Mouse (Mus musculus): ENCODE results near the gene Ect2. TPM values are rescaled to one million over a fixed set of nuclear protein-coding genes. Genes with fewer than 3 reads are reported as not detected.
A peak's percentile ranks its signal among the peaks of the same experiment; 100 is the strongest.

Ect2 gene
- total and polyA plus RNA-seq, 2 experiments from 2014 or later, result 8.6 to 14.7 TPM

DNA sequence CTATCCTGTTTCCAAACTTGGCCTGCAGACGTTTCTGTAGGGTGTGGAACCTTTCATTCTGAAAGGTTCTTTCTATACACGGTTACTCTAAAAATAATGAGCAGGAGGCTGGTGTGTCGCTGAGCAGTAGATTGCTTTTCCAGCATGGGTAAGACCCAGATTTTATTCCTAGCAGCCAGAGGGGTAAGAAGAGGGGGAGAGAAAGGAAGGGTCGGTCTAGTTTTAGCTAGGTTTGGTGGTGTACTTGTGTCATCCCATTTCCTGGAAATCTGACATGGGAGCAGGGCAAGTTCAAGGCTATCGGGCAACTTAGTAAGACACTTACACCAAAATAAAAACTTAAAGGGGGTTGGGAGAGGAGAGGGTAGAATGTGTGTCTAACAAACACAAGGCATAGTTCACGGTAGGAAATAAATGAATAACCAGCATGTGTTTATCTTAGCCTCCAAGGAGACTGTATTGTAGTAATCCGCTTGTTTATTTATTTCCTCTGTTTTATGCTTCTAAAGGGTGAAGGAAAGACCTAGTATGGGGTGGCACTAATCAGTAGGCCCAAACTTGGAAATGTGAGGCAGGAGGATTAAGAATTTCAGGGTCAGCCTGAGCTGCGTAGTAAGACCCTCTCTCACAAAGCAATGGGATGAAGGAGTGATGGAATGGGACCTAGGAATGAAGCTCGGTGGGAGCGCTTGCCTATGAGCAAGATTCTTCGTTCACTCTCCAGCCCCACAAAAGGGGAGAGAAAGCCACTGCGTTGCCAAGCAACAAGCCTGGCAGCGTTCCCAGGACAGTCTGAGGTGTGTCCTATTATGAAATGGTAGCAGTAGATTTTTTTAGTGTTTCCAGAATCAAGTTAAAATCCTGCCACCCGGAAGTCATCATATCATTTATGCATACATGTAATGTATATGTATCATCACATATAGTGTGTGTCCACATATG, 35.9 kb upstream of the Ect2 start:
- no peaks in the 10 kb centered on the region for H3K9me3 ChIP-seq (replicated peaks; ENCODE audit: control insufficient read depth, low read length)
- no peaks in the 10 kb centered on the region for H3K36me3 ChIP-seq (replicated peaks; ENCODE audit: control insufficient read depth, insufficient read depth, low read length)
- no peak overlapping the region for H3K4me3 ChIP-seq (ENCODE audit: low read depth, low read length)
- no peaks in the 10 kb centered on the region for H3K27me3 ChIP-seq (ENCODE audit: control insufficient read depth, insufficient read depth, low read length)
- no peak overlapping the region for H3K4me2 ChIP-seq (ENCODE audit: low read depth, low read length)
- WGBS, result 42% methylated on average over 14 of the region's 14 CpGs
- H3K4me1 ChIP-seq (ENCODE audit: control insufficient read depth, insufficient read depth), result peaks cover 27% of the 10 kb centered on the region
- TF ChIP-seq EP300 (IDR thresholded peaks at IDR 0.05; ENCODE audit: low read depth), result no peak
- TF ChIP-seq CTCF (IDR thresholded peaks at IDR 0.05; ENCODE audit: low read depth), result no peak
- DNase-seq (ENCODE audit: low spot score), result peak; percentile 82
- no peak overlapping the region for H3K27ac ChIP-seq (ENCODE audit: low read depth)
- ATAC-seq (ENCODE audit: insufficient read depth, low read depth), result no peak; the same call in 1 of the 2 replicates
- no peak overlapping the region for H3K9ac ChIP-seq (replicated peaks; ENCODE audit: low read depth, low read length)

DNA sequence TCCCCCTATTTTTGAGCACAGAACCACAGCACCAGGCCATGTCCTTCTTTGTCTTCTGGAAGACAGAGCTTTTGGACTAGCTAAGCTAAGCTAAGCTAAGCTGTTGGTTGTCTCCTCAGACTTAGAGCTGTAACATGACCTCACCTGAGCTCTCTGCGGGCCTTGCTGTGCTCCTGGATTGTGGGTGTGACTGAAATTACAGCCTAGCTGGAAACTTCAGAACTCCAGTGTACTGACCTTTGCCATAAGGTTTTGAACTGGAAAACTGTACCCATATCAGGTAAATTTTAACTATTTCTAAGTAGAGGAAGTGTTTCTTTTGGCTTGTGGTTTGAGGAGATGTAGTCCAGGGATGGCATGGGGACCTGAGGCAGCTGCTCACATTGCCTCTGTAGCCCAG, 34.7 kb upstream of the Ect2 start:
- TF ChIP-seq EP300 (IDR thresholded peaks at IDR 0.05; ENCODE audit: low read depth), result no peak
- TF ChIP-seq CTCF (IDR thresholded peaks at IDR 0.05; ENCODE audit: low read depth), result no peak
- H3K4me2 ChIP-seq (ENCODE audit: low read depth, low read length), result no peak overlapping the region
- no peaks in the 10 kb centered on the region for H3K36me3 ChIP-seq (replicated peaks; ENCODE audit: control insufficient read depth, insufficient read depth, low read length)
- no peaks in the 10 kb centered on the region for H3K27me3 ChIP-seq (ENCODE audit: control insufficient read depth, insufficient read depth, low read length)
- no peaks in the 10 kb centered on the region for H3K9me3 ChIP-seq (replicated peaks; ENCODE audit: control insufficient read depth, low read length)
- no peak overlapping the region for H3K9ac ChIP-seq (replicated peaks; ENCODE audit: low read depth, low read length)
- no peak overlapping the region for H3K27ac ChIP-seq (ENCODE audit: low read depth)
- no peak for ATAC-seq (ENCODE audit: insufficient read depth, low read depth)
- peaks cover 21% of the 10 kb centered on the region for H3K4me1 ChIP-seq (ENCODE audit: control insufficient read depth, insufficient read depth)
- 70% methylated on average over 1 of the region's 1 CpGs for WGBS
- DNase-seq (ENCODE audit: low spot score), result no peak
- H3K4me3 ChIP-seq (ENCODE audit: low read depth, low read length), result no peak overlapping the region

DNA sequence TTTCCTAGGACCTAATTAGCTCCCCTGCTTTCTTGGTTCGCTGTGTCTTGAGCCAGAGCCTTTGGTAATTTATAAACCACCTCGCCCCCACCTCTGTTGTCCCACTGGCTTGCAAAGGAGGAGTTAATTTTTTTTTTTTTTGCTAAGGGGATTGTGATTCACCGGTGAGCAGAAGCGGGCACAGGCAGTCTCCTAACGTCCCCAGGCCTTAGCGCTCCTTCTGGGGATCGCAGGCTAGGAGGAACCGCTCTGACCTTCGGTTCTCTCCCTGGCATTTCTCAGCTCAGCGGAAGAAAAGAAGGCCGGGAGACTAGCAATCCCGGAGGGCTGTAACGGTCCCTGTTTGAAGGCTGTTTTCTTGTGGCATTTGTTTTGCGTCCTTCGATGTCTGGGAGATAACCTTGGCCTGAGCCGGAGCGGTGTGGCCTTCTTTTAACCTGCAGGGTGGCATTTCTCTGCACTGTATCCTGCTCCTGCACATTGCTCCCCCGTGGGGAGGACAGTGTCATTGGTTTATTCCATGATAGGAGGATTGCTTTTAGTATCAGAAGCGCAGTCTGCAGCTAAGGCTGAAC, 30.0 kb upstream of the Ect2 start:
- peak overlapping the region; percentile 81 for H3K27ac ChIP-seq (ENCODE audit: low read depth)
- peak overlapping the region; percentile 90 for H3K4me2 ChIP-seq (ENCODE audit: low read depth, low read length)
- H3K9ac ChIP-seq (replicated peaks; ENCODE audit: low read depth, low read length), result peak overlapping the region; percentile 65
- no peaks in the 10 kb centered on the region for H3K36me3 ChIP-seq (replicated peaks; ENCODE audit: control insufficient read depth, insufficient read depth, low read length)
- WGBS, result 7% methylated on average over 19 of the region's 19 CpGs
- H3K4me3 ChIP-seq (ENCODE audit: low read depth, low read length), result peak overlapping the region; percentile 74
- H3K27me3 ChIP-seq (ENCODE audit: control insufficient read depth, insufficient read depth, low read length), result no peaks in the 10 kb centered on the region
- H3K4me1 ChIP-seq (ENCODE audit: control insufficient read depth, insufficient read depth), result no peaks in the 10 kb centered on the region
- peak; percentile 13; the same call in 1 of the 2 replicates for ATAC-seq (ENCODE audit: insufficient read depth, low read depth)
- TF ChIP-seq CTCF (IDR thresholded peaks at IDR 0.05; ENCODE audit: low read depth) (no peak), EP300 (IDR thresholded peaks at IDR 0.05; ENCODE audit: low read depth) (no peak)
- no peak for DNase-seq (ENCODE audit: low spot score)
- H3K9me3 ChIP-seq (replicated peaks; ENCODE audit: control insufficient read depth, low read length), result no peaks in the 10 kb centered on the region

DNA sequence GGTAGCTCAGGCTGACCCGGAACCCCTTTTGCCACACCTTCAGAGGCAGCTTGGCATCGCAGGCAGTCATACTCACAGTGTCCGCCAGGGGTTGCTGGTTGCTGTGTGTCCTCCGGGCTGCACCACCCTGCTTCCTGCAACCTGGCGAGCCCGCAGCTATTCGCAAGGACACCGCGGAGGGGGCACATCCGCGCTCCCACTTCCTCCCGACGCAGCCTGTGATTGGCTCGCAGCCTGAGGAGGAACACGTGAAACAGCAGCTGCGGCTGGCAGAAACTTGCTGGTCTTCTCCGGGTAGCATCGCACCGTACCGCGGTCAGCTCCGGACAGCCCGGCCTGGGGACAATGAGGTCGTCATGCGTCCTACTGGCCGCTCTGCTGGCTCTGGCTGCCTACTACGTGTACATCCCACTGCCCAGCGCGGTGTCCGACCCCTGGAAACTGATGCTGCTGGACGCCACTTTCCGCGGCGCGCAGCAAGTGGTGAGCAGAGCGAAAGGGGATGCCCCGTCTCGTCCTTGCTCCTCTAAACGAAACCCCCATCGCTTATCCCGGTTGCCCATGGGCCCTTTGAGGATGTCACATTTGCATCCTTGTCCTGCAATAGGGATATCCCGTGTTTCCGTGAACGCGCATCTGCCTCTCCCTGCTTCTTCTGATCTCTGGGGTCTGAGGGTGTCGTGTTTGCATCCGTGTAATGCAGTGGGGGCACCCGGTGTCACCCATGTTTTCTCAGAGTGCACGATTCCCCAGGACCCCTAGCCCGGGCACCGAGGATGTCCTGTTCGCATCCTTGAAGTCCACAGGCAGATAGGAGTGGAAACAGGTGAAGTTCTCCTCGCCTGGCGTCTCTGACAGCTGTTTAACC, 29.3 kb upstream of the Ect2 start, which contains the start of gene Nceh1:
Nceh1 (plus strand) TSS at position 233 of the 868 bp plus-strand sequence.
- ATAC-seq (ENCODE audit: insufficient read depth, low read depth) (peak; percentile 99), DNase-seq (ENCODE audit: low spot score) (peak; percentile 96)
- peak within 1 kb of the TSS; percentile 90 for H3K4me2 ChIP-seq (ENCODE audit: low read depth, low read length)
- no peaks in the 10 kb centered on the region for H3K9me3 ChIP-seq (replicated peaks; ENCODE audit: control insufficient read depth, low read length)
- no peaks in the 10 kb centered on the region for H3K4me1 ChIP-seq (ENCODE audit: control insufficient read depth, insufficient read depth)
- H3K27me3 ChIP-seq (ENCODE audit: control insufficient read depth, insufficient read depth, low read length), result no peaks in the 10 kb centered on the region
- no peaks in the 10 kb centered on the region for H3K36me3 ChIP-seq (replicated peaks; ENCODE audit: control insufficient read depth, insufficient read depth, low read length)
- peak within 1 kb of the TSS; percentile 65 for H3K9ac ChIP-seq (replicated peaks; ENCODE audit: low read depth, low read length)
- H3K4me3 ChIP-seq (ENCODE audit: low read depth, low read length), result peak within 1 kb of the TSS; percentile 74
- peak within 1 kb of the TSS; percentile 81 for H3K27ac ChIP-seq (ENCODE audit: low read depth)
- TF ChIP-seq CTCF (IDR thresholded peaks at IDR 0.05; ENCODE audit: low read depth) (peak; percentile 92), EP300 (IDR thresholded peaks at IDR 0.05; ENCODE audit: low read depth) (peak; percentile 45; the same call in 1 of the 2 replicates)
- under 1% methylated on average over 52 of the region's 54 CpGs for WGBS

DNA sequence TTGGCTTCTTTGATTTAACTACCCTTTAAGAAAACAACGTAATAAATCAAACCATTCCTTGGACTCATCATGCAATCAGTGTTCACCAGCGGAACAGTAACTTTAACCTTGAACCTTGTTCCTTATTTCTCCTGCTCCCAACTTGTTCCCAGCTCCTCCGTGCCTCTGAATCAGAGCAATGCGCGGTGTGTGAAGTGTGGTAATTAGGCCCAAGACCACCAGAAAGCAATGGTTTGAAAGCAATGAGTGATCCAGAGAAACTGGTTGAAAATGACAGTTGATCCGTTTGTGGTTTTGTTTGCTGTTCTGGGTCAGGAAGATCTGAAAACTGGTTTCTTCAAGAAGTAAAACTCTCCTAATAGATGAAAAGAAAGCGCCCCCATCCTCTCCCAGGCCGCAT, 26.0 kb upstream of the Ect2 start:
- Histone ChIP-seq H3K36me3 (replicated peaks; ENCODE audit: control insufficient read depth, insufficient read depth, low read length) (no peaks in the 10 kb centered on the region), H3K27ac (ENCODE audit: low read depth) (no peak overlapping the region)
- no peak for ATAC-seq (ENCODE audit: insufficient read depth, low read depth)

More for the DNA sequence above, 26.0 kb upstream of the Ect2 start:
- WGBS, result 83% methylated on average over 8 of the region's 8 CpGs
- Histone ChIP-seq H3K4me2 (ENCODE audit: low read depth, low read length) (no peak overlapping the region), H3K9me3 (replicated peaks; ENCODE audit: control insufficient read depth, low read length) (no peaks in the 10 kb centered on the region), H3K4me1 (ENCODE audit: control insufficient read depth, insufficient read depth) (no peaks in the 10 kb centered on the region), H3K4me3 (ENCODE audit: low read depth, low read length) (no peak overlapping the region), H3K27me3 (ENCODE audit: control insufficient read depth, insufficient read depth, low read length) (no peaks in the 10 kb centered on the region), H3K9ac (replicated peaks; ENCODE audit: low read depth, low read length) (no peak overlapping the region)
- no peak for DNase-seq (ENCODE audit: low spot score)
- no peak for TF ChIP-seq CTCF (IDR thresholded peaks at IDR 0.05; ENCODE audit: low read depth)
- no peak for TF ChIP-seq EP300 (IDR thresholded peaks at IDR 0.05; ENCODE audit: low read depth)

Measured in heart, postnatal 0 days (tissue).